Mouse (Mus musculus) fat pad, adult 2 months (tissue): Measurements from ENCODE around the gene Tsfm.

Source experiments
- DNase-seq: peaks from one replicate; pipeline ENCODE4 v3.0.0-alpha.2; 2011; ENCODE audit warnings: low read depth, low spot score; ENCODE audit errors: extremely low read depth

Tsfm gene

DNA sequence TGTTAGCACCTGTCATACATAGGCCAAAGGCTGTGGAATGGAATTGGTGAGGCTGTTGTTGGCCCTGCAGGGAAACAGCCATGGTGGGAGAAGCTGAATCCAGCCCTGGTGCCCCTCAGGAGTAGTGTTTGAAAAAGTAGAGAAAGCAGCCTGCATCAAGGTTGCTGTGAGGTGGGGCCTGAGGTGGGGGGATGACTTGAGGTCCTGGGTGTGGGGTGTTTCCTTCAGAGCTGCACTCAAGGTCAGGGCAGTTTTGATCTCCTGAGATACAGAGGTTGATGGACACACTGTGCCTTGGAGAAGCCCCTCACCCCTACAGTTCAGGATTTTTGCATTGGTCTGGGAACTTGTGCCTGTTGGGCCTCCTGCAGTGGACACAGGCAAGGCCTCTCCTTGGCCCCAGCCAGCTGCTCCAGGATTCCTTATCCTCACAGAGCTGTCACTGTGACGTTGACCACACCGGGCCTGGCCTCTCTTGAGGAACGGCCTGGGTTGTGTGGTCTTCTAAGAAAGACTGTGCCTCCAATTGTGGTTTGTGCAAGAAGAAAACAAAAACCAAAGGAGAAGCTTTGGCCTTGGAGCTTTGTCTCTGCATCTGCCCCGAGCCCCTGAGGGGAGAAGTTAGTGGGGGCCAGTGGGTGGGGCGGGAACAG, 42.0 kb downstream of the Tsfm start:
- no peak for DNase-seq

DNA sequence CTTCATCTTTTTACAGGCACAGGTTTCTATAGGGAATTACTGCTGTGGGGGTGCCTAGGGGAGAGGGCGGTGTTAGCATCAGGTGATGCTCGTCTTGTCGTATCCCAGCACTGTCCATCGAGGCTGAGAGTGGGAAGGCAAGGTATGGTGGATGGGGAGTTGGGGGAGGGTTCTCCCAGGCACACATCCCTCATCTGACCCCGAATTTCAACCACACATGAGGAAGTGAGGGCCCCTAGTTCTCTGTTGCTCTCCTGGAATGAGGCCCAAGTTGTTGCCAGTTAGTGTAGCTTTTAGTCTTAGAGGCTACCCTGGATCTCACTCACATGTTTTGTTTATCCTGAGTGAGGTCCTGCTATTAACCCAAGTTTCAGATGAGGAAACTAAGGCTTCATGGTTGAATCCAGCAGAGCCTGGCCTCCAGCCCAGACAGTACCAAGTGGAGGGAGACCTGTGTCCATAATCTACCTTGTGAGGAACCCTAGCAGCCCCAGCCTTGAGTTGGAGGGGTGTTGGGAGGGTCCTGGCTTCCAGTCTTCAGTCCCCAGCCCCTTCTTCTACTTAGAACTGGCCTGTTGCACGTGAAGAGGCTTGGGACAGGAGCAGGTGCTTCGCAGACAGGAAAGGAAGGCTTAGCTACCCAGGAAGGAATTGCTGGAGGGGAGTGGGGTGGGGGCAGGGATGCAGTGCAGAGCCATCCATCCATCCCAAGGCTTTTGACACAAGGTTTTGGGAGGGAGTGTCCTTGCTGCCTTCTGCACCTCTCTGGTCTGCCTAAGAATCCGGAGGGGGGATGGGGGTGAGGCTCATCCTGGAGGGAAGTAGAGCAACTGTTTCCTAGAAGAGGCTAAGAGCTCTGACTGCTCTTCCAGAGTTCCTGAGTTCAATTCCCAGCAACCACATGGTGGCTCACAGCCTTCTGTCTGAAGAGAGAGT, 43.2 kb downstream of the Tsfm start:
- no peak for DNase-seq

DNA sequence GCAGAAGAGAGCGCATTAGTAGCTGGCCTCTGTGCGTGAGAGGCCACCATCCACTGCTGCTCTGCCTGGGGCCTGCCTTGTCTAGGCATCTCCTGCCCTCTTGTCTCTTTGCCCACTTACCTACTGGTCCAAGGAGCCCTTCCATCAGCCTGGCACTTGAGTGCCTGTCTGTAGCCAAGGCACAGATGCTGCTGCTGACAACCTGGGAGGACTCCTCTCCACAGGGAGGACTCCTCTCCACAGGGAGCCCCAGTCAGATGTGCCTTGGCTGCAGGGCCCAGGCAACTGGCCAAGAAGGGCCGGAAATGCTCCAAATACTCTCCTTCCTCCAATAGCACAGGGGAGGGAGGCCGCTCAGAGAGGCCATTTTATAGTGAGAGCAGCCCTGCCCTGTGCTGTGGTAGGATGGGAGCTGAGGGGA, 44.1 kb downstream of the Tsfm start:
- DNase-seq: no peak

DNA sequence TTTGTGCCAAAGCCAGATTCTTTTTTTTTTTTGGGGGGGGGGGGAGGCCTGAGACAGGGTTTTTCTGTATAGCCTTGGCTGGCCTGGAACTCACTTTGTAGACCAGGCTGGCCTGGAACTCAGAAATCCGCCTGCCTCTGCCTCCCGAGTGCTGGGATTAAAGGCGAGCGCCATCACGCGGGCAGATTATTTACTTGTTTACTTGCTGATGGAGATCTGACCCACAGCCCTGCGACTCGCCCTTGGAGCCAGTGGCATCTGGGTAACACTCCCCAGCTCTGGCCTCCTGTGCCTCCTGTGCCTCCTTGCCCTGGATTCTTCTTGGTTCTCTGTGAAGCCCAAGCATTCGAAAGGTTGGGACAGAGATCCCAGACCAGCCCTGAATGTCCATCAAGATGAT, 45.1 kb downstream of the Tsfm start:
- no peak for DNase-seq

DNA sequence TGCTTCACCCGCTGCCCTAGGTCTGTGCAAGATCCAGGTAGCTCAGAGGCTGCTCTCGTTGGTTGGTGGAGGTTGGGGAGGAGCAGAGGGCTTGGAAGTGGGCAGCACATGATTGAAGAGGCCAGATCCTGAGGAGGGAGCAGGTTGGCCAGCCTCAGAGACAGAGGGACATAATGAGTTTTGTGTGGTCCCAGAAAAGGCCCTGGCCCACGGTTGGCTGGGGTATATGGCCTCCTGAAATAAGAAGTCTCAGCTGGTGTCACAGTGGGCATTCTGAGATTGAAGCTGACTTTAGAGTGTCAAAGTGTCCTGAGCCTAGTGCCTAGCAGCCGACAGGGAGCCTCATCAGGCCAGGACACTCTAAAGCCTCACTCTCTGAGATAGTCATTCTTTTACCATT, 45.5 kb downstream of the Tsfm start:
- DNase-seq: no peak

DNA sequence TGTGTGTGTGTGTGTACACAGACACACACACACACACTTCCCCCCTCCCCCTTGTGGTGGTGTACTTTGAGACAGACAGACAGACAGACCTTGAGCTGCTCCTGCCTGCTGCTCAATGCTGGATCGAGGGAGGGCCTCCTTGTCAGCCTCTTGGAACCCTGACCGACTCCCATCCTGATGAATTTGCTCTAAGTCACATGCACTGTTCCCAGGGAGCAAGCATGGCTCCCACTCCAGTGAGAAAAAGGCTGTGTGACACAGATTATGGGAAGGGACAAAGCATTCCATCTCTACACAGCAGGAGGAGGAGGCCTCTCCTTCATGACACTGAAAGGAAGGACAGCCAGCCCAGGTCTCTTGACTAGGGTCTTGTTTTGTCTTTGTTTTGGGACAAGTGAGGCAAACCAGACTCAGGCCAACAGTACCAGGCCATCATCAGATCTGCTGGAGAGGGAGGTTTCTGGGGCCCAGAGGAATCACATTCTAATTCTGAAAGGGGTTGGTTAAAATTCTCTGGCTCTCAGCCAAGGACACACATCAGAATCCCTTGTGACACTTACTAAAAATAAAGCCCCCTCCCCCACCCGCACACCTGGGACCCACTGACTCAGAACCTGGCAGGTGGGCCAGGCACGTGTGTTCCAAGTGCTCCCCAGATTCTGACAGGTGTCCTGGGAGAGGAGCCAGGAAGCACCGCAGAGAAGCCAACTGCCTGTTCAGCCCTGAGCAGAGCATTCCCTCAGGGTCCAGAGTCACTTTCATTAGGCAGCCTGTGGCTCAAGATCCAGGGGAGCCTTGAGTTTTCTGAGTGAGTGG, 46.2 kb downstream of the Tsfm start:
- DNase-seq: no peak

- no peak for DNase-seq
Measured at GRCm38 (mm10) chr10:126983193-126983725, 47.4 kb downstream of the Tsfm start.

DNA sequence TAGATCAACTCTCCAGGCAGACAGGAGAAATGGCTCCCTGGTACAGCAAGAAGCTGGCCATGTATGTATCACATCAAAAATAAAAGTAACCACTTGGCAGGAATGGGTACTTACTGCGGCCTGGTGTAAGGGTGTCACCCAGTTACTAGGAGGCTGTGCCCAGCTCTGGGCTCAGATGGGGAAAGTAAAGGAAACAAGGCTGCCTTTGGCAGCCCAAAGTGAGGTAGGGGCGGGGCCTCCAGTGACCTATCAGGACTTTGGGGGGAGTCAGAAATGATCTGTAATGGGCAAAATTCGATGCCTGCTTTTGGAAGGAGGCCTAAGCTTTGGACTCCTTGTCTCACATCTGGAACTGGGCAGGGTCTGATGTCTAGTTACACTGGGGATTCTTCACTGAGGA, 48.9 kb downstream of the Tsfm start:
- no peak for DNase-seq

DNA sequence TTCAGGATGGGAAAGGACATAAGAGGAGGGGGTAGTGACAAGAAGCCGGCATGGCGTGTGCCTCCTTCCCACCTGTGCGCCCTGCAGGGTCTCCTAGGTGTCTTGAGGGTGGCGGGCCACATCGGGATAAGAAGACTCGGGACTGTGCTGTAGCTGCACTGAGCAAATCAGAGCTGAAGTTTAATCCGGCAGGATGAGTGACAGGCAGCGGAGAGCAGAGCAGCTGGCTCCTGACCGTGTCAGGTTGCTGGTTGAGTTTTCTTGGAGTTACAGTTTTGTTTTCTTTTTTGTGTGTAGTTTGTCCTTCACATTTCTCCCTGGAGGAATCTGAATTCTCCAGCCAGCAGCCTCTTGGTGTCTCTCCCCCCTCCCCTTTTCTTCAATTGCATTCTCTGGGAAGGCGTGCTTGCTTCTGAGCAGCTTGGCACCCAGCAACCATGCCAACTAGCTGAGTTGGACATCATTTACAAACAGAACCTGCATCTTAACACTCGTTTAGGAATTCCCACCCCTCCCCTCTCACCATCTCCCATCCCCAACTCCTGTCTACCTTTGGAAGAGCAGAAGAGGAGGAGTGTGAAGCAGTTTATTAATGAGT, 49.6 kb downstream of the Tsfm start:
- no peak for DNase-seq

GRCm38 (mm10) chr10:126980221-126980932, 50.3 kb downstream of the Tsfm start:
- DNase-seq: no peak

- DNase-seq: no peak
Measured at GRCm38 (mm10) chr10:126979636-126980151, 50.9 kb downstream of the Tsfm start.

DNA sequence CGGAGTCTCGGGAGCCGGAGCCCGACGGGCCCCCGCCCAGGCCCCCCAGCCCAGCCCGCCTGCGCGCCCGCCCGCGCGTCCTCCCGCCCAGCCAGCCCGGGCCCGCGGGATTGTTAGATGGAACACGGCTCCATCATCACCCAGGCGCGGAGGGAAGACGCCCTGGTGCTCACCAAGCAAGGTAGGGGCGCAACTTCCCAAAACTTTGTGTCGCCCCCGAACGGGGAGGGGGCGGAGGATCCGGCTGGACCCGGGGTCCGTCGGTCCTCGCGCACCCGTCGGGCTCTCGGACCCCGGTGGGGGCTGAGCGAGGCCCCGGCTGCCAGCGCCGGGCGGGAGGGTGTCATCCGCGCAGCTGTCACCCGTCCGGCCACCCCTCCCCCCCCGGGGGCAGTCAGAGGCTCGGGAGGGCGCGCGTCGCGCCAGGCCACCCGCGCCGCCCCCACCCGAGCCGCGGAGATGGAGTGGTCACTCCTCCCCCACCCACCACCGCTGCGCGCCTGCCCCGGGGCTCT, 51.5 kb downstream of the Tsfm start:
- DNase-seq: no peak

DNA sequence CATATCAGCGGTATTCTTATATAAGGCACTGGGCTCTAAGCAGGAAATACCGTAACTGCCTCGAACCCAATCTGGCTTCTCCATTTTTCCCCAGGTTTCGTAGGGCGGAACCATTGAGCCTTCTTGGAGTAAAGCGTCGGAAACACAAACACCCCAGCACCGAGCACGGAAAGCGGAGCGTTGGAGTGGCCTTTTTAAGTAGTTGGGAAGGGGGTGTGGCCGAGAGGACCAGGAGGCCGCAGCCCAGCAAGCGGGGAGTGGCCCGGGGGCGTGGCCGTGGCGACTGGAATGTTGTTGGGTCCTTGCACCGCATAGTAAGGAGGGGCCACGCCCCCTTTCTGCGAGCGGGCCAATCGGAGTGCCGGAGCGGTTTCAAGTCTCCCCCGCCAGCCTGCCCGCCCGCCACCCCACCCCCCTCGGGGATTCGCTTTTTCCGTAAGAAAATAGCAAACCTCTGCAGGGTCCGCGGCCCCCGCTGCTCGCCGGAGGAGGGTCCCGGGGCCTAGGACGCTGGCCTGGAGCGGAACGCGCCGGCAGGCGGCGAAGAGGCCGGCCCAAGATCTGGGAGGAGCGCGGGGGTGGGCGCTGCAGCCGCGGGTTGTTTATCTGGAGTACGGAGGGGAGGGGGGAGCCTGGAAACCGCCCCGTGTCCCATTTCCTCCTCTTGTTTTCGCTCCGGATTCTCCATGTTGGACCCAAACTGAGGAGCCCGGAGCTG, 52.2 kb downstream of the Tsfm start, which contains the start of gene Ctdsp2:
Gene Ctdsp2 (plus strand): TSS at position 441 of the 718 bp plus-strand sequence.
- peak; percentile 92 for DNase-seq

- no peak for DNase-seq
Measured at GRCm38 (mm10) chr10:126977076-126977475, 53.6 kb downstream of the Tsfm start.

DNA sequence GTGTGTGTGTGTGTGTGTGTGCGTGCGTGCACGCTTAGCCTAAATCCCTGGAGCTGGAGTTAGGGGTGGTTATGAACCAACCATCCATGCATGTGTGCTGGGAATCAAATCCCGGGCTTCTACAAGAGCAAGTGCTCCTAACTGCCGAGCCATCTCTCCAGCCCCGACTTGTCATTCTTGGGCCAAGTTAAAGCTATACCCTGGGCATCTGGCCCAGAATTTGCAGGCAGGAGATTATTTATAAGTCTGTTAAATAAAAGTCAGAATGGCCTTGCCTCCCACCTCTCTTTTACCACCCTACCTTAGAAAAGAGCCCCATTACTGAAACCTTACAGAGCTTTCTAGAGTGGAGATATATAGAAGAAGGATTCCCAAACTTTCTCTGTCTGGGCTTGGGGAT, 54.9 kb downstream of the Tsfm start:
- no peak for DNase-seq

- no peak for DNase-seq
Measured at GRCm38 (mm10) chr10:126972988-126973387, 57.7 kb downstream of the Tsfm start.

- no peak for DNase-seq
Measured at GRCm38 (mm10) chr10:126972051-126972725, 58.5 kb downstream of the Tsfm start.

GRCm38 (mm10) chr10:126971363-126972050, 59.1 kb downstream of the Tsfm start:
- no peak for DNase-seq
